Mouse (Mus musculus) embryonic fibroblast, embryonic 13.5 days (primary cell): ENCODE measurements around the gene Lrrc75a.

ENCODE experiments used
- CTCF ChIP-seq: IDR thresholded peaks from 2 replicates; pipeline ENCODE4 v1.5.1; 2011; ENCODE audit warnings: mild to moderate bottlenecking, control low read depth, low read length, moderate library complexity, borderline replicate concordance; ENCODE audit not compliant: insufficient read depth
- POLR2A ChIP-seq: IDR thresholded peaks from 2 replicates; pipeline ENCODE4 v1.6.1; 2011; ENCODE audit warnings: low read depth, mild to moderate bottlenecking, control low read depth, low read length, moderate library complexity

DNA sequence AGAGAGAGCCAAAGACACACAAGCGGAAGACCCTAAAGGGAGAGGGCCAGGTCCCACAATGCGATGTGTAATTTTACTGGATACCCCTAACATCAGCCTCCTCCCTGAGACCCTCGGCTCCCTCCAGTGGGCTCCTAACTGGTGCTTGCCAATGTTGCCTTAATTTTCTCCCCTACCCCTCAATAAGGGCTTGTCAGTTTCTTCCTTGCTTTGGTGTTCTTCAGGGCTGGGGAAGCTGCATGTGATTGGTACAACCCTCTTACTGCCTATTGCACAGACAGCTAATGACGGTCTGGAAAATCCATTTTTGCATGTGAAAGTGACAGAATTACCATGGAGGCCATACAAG, 1.9 kb downstream of the Lrrc75a start:
- TF ChIP-seq CTCF (no peak), POLR2A (no peak)
